Mouse (Mus musculus): Measurements from ENCODE around the gene Midn.

DNA sequence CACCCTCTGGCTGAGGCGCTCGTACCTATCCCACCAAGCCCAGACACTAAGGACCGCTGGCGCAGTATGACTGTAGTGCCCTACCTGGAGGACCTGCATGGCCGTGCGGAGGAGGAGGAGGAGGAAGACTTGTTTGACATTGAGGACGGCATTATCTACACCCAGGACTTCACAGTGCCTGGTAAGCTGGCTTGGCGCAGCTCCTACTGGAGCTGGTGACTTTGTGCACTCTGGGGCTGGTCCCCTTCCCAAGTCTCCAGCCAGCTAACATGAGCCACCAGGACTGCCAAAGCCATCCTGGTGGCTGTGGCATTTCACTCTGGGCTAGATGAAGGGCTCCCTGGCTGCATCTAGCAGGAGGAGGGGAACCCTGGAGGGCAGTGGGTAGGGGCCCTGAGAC lies 20.2 kb upstream of the Midn start:
- TF ChIP-seq GATA1 (IDR thresholded peaks at IDR 0.05; ENCODE audit: borderline replicate concordance, low read length): no peak
- no peak for TF ChIP-seq FLI1 (IDR thresholded peaks at IDR 0.05; ENCODE audit: low read length)
